Mouse (Mus musculus) stomach, postnatal 0 days (tissue): Measurements from ENCODE around the gene Rab11fip5.

Source experiments
- CTCF ChIP-seq: IDR thresholded peaks from 2 replicates; pipeline ENCODE4 v1.5.1; 2016; ENCODE audit warnings: antibody characterized with exemption, low read depth, mild to moderate bottlenecking, moderate library complexity
- EP300 ChIP-seq: optimal IDR thresholded peaks from 2 replicates; pipeline ENCODE3; 2016; ENCODE audit warnings: antibody characterized with exemption

- TF ChIP-seq CTCF (no peak), EP300 (no peak)
Observed at GRCm38 (mm10) chr6:85409003-85409402, 34.6 kb upstream of the Rab11fip5 start.
